Mouse (Mus musculus): ENCODE results near the gene Dnah14. TPM values are rescaled to one million over a fixed set of nuclear protein-coding genes. Genes with fewer than 3 reads are reported as not detected.

Dnah14 gene
- total RNA-seq, 2 experiments from 2014 or later, result 0.76 to 0.82 TPM

GRCm38 (mm10) chr1:181853081-181853736 lies 276.9 kb downstream of the Dnah14 start:
- Histone ChIP-seq H3K27ac (no peak overlapping the region), H3K4me3 (peak overlapping the region; percentile 2; the same call in 1 of the 2 replicates)
- DNase-seq (ENCODE audit: low spot score in 2 of 2), result no peak
- no peak for TF ChIP-seq CTCF (conservative IDR thresholded peaks at IDR 0.05)

GRCm38 (mm10) chr1:181854829-181855228 lies 278.5 kb downstream of the Dnah14 start:
- no peak for DNase-seq (ENCODE audit: low spot score in 2 of 2)

GRCm38 (mm10) chr1:181856329-181856728 lies 280.0 kb downstream of the Dnah14 start:
- Histone ChIP-seq H3K27ac (no peak overlapping the region), H3K4me3 (no peak overlapping the region)
- DNase-seq (ENCODE audit: low spot score in 2 of 2), result no peak
- no peak for TF ChIP-seq CTCF (conservative IDR thresholded peaks at IDR 0.05)

More at GRCm38 (mm10) chr1:181854829-181855228, 278.5 kb downstream of the Dnah14 start:
- Histone ChIP-seq H3K4me3 (no peak overlapping the region), H3K27ac (no peak overlapping the region)
- no peak for TF ChIP-seq CTCF (conservative IDR thresholded peaks at IDR 0.05)

- no peak for DNase-seq (ENCODE audit: low spot score in 2 of 2)
These were observed 284.3 kb downstream of the Dnah14 start for GRCm38 (mm10) chr1:181860659-181861058.

GRCm38 (mm10) chr1:181861181-181861902 lies 285.0 kb downstream of the Dnah14 start:
- H3K27ac ChIP-seq, result no peak overlapping the region
- no peak for DNase-seq (ENCODE audit: low spot score in 2 of 2)
- TF ChIP-seq CTCF (conservative IDR thresholded peaks at IDR 0.05), result no peak
- no peak overlapping the region for H3K4me3 ChIP-seq

More at GRCm38 (mm10) chr1:181860659-181861058, 284.3 kb downstream of the Dnah14 start:
- Histone ChIP-seq H3K4me3 (no peak overlapping the region), H3K27ac (no peak overlapping the region; the same call in 1 of the 2 replicates)
- no peak for TF ChIP-seq CTCF (conservative IDR thresholded peaks at IDR 0.05)

GRCm38 (mm10) chr1:181862676-181863374 lies 286.5 kb downstream of the Dnah14 start:
- Histone ChIP-seq H3K4me3 (no peak overlapping the region), H3K27ac (no peak overlapping the region)
- no peak for TF ChIP-seq CTCF (conservative IDR thresholded peaks at IDR 0.05)
- DNase-seq (ENCODE audit: low spot score in 2 of 2), result no peak

GRCm38 (mm10) chr1:181863431-181863830 lies 287.1 kb downstream of the Dnah14 start:
- H3K4me3 ChIP-seq, result no peak overlapping the region
- TF ChIP-seq CTCF (conservative IDR thresholded peaks at IDR 0.05), result no peak
- no peak overlapping the region for H3K27ac ChIP-seq
- no peak for DNase-seq (ENCODE audit: low spot score in 2 of 2)

Other genes with a start within 250 kb of the Dnah14 start
- 10 to 100 TPM; 68.5 to 71.3 TPM for gene Cnih3, start 223.9 kb upstream of the Dnah14 start, total RNA-seq (2021)
- under 1 TPM; 0.20 to 0.72 TPM for gene Ccdc121, start 65.1 kb upstream of the Dnah14 start, total RNA-seq (2021)

Measured in layer of hippocampus, adult 2 months (tissue).